Mouse (Mus musculus): Measurements from ENCODE around the gene Fbxo33. TPM values are rescaled to one million over a fixed set of nuclear protein-coding genes. Genes with fewer than 3 reads are reported as not detected.
"Not testable (repeated sequence)": the region's sequence is repeated elsewhere in the genome, so short reads cannot be mapped to it uniquely, and the experiment has no call there.

Fbxo33 gene
- polyA plus RNA-seq, 1 experiment from 2014 or later, result 3.9 TPM

- H3K9ac ChIP-seq (ENCODE audit: low read depth, low read length); H3K4me1 ChIP-seq (ENCODE audit: control insufficient read depth, insufficient read depth, low read length); H3K4me2 ChIP-seq (ENCODE audit: low read depth, low read length); H3K27ac ChIP-seq (ENCODE audit: low read length); H3K27me3 ChIP-seq (replicated peaks; ENCODE audit: control insufficient read depth, insufficient read depth, low read length); H3K4me3 ChIP-seq (ENCODE audit: low read length); H3K36me3 ChIP-seq (ENCODE audit: control insufficient read depth, insufficient read depth, low read length); H3K9me3 ChIP-seq (ENCODE audit: control insufficient read depth, low read length); ATAC-seq: not testable (repeated sequence)
- WGBS, result 88% methylated on average over 8 of the region's 8 CpGs
Observed at GRCm38 (mm10) chr12:59241031-59241430, 21.5 kb upstream of the Fbxo33 start.

DNA sequence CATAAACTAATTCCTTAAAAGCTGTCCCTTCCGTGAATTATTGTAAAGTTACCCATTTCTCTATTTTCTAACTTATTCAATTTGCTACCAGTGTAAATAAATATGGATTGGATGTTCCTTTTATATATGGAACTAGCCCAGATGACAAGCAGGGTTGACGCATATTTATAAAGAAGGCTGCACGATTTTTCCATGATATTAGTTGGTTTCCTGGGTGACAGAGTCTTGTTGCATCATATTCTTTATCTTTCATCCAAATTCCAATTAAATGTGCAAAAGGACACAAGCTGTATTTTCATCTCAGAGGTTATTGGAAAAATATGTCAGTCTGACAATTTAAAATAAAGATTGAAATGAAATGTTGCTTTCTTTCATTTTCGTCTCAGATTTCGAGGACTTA is 18.9 kb upstream of the Fbxo33 start:
- Histone ChIP-seq H3K4me1 (ENCODE audit: control insufficient read depth, insufficient read depth, low read length) (no peaks in the 10 kb centered on the region), H3K9me3 (ENCODE audit: control insufficient read depth, low read length) (no peaks in the 10 kb centered on the region), H3K27ac (ENCODE audit: low read length) (no peak overlapping the region), H3K4me3 (ENCODE audit: low read length) (no peak overlapping the region), H3K4me2 (ENCODE audit: low read depth, low read length) (no peak overlapping the region), H3K27me3 (replicated peaks; ENCODE audit: control insufficient read depth, insufficient read depth, low read length) (no peaks in the 10 kb centered on the region), H3K9ac (ENCODE audit: low read depth, low read length) (no peak overlapping the region), H3K36me3 (ENCODE audit: control insufficient read depth, insufficient read depth, low read length) (no peaks in the 10 kb centered on the region)
- no peak for ATAC-seq
- 85% methylated on average over 5 of the region's 5 CpGs for WGBS

DNA sequence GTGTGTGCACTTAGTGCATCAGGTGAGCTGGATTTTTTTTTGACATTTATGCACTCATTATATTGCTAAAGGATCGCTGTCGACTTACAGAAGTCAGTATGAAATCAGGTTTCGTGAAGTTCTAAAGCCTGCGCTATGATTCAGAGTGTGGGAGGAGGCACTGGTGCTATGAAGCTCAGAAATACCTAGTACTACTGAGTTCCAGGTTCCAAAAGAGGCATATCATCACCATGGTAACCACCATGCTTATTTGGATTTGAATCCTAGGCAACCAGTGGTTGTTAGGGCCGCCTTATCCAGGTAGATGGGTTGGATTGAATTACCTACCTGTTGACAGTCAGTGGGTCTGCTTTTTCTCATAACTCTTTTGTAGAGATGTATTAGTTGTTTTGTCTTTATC is 8.9 kb upstream of the Fbxo33 start:
- 81% methylated on average over 5 of the region's 5 CpGs for WGBS
- no peak for ATAC-seq

DNA sequence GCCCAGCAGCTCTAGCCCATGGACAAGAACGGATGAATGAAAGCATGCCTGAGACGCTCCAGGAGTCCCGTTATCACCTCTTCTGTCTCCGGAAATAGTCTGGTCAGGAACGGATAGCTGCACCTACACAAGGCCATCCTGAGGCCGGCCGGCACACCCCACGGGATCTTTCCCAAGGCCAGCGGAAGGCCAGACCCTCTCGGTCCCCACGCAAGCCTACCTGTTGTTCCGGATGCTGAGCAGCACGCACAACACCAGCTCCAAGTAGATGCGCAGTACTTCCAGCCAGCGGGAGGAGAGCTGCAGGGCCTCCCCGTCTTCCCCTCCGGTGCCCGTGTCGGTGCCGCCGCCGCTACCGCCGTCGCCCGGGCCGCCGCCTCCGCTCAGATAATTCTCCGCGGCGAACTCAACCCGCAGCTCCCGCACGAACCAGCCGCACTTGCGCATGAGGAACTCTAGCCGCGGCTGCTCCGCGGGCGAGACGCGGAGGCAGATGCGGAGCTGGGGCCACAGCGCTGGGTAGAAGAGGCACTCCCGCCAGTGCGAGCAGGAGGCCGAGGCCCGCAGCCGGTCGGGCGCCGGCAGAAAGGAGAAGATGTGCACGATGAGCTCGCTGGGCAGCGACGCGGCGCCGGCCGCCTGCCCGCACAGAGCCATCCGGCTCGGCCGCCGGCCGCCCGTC is 744 bp downstream of the Fbxo33 start:
- no peaks in the 10 kb centered on the region for H3K36me3 ChIP-seq (ENCODE audit: control insufficient read depth, insufficient read depth, low read length)
- under 1% methylated on average over 67 of the region's 69 CpGs for WGBS
- H3K4me1 ChIP-seq (ENCODE audit: control insufficient read depth, insufficient read depth, low read length), result peaks cover 9% of the 10 kb centered on the region; the same call in 1 of the 2 replicates
- peak; percentile 3 for ATAC-seq
- no peaks in the 10 kb centered on the region for H3K27me3 ChIP-seq (replicated peaks; ENCODE audit: control insufficient read depth, insufficient read depth, low read length)
- peak overlapping the region; percentile 87 for H3K4me3 ChIP-seq (ENCODE audit: low read length)
- H3K9me3 ChIP-seq (ENCODE audit: control insufficient read depth, low read length), result no peaks in the 10 kb centered on the region
- H3K27ac ChIP-seq (ENCODE audit: low read length), result peak overlapping the region; percentile 95
- peak overlapping the region; percentile 86 for H3K9ac ChIP-seq (ENCODE audit: low read depth, low read length)
- peak overlapping the region; percentile 83 for H3K4me2 ChIP-seq (ENCODE audit: low read depth, low read length)

More for the DNA sequence above, 8.9 kb upstream of the Fbxo33 start:
- H3K4me1 ChIP-seq (ENCODE audit: control insufficient read depth, insufficient read depth, low read length), result no peaks in the 10 kb centered on the region
- H3K27me3 ChIP-seq (replicated peaks; ENCODE audit: control insufficient read depth, insufficient read depth, low read length), result no peaks in the 10 kb centered on the region
- no peak overlapping the region for H3K4me3 ChIP-seq (ENCODE audit: low read length)
- no peak overlapping the region for H3K27ac ChIP-seq (ENCODE audit: low read length)
- no peaks in the 10 kb centered on the region for H3K9me3 ChIP-seq (ENCODE audit: control insufficient read depth, low read length)
- H3K9ac ChIP-seq (ENCODE audit: low read depth, low read length), result no peak overlapping the region
- H3K4me2 ChIP-seq (ENCODE audit: low read depth, low read length), result no peak overlapping the region
- H3K36me3 ChIP-seq (ENCODE audit: control insufficient read depth, insufficient read depth, low read length), result no peaks in the 10 kb centered on the region

GRCm38 (mm10) chr12:59217331-59217730 is 2.2 kb downstream of the Fbxo33 start:
- Histone ChIP-seq H3K4me2 (ENCODE audit: low read depth, low read length) (no peak overlapping the region), H3K4me3 (ENCODE audit: low read length) (no peak overlapping the region)
- 74% methylated on average over 3 of the region's 3 CpGs for WGBS

GRCm38 (mm10) chr12:59216676-59217266 is 2.8 kb downstream of the Fbxo33 start:
- no peak overlapping the region for H3K4me2 ChIP-seq (ENCODE audit: low read depth, low read length)
- H3K27me3 ChIP-seq (replicated peaks; ENCODE audit: control insufficient read depth, insufficient read depth, low read length), result no peaks in the 10 kb centered on the region
- H3K9me3 ChIP-seq (ENCODE audit: control insufficient read depth, low read length), result no peaks in the 10 kb centered on the region
- H3K4me3 ChIP-seq (ENCODE audit: low read length), result no peak overlapping the region
- no peak overlapping the region for H3K9ac ChIP-seq (ENCODE audit: low read depth, low read length)
- peaks cover 9% of the 10 kb centered on the region; the same call in 1 of the 2 replicates for H3K4me1 ChIP-seq (ENCODE audit: control insufficient read depth, insufficient read depth, low read length)
- no peak overlapping the region for H3K27ac ChIP-seq (ENCODE audit: low read length)
- WGBS, result 76% methylated on average over 6 of the region's 6 CpGs
- no peaks in the 10 kb centered on the region for H3K36me3 ChIP-seq (ENCODE audit: control insufficient read depth, insufficient read depth, low read length)
- no peak for ATAC-seq

More at GRCm38 (mm10) chr12:59217331-59217730, 2.2 kb downstream of the Fbxo33 start:
- no peaks in the 10 kb centered on the region for H3K36me3 ChIP-seq (ENCODE audit: control insufficient read depth, insufficient read depth, low read length)
- H3K9me3 ChIP-seq (ENCODE audit: control insufficient read depth, low read length), result no peaks in the 10 kb centered on the region
- ATAC-seq, result no peak
- H3K4me1 ChIP-seq (ENCODE audit: control insufficient read depth, insufficient read depth, low read length), result peaks cover 9% of the 10 kb centered on the region; the same call in 1 of the 2 replicates
- no peaks in the 10 kb centered on the region for H3K27me3 ChIP-seq (replicated peaks; ENCODE audit: control insufficient read depth, insufficient read depth, low read length)
- H3K27ac ChIP-seq (ENCODE audit: low read length), result no peak overlapping the region
- no peak overlapping the region for H3K9ac ChIP-seq (ENCODE audit: low read depth, low read length)

DNA sequence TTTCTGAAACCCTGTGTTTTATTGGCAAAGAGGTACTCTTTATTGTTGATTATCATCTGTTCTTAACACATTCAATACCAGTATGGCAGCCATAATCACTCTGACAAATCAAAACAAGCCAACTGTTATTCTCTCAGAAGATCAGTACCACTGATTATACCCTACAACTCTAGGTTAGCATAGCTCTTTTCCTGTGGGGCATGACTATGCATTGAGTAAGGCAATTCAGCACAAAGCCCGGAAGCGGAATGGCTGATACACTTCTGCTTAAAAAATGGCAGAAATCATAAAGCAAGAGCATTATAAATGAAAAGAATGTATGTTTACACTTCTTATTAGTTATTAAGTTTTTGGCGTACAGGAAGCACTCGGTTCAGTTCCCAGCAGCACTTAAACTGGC is 3.3 kb downstream of the Fbxo33 start:
- ATAC-seq, result no peak
- Histone ChIP-seq H3K4me2 (ENCODE audit: low read depth, low read length) (no peak overlapping the region), H3K4me1 (ENCODE audit: control insufficient read depth, insufficient read depth, low read length) (peaks cover 9% of the 10 kb centered on the region; the same call in 1 of the 2 replicates), H3K36me3 (ENCODE audit: control insufficient read depth, insufficient read depth, low read length) (no peaks in the 10 kb centered on the region), H3K27me3 (replicated peaks; ENCODE audit: control insufficient read depth, insufficient read depth, low read length) (no peaks in the 10 kb centered on the region), H3K4me3 (ENCODE audit: low read length) (no peak overlapping the region), H3K27ac (ENCODE audit: low read length) (no peak overlapping the region), H3K9ac (ENCODE audit: low read depth, low read length) (no peak overlapping the region), H3K9me3 (ENCODE audit: control insufficient read depth, low read length) (no peaks in the 10 kb centered on the region)
- 86% methylated on average over 4 of the region's 4 CpGs for WGBS

GRCm38 (mm10) chr12:59207814-59208213 is 11.7 kb downstream of the Fbxo33 start:
- Histone ChIP-seq H3K4me3 (ENCODE audit: low read length) (no peak overlapping the region), H3K4me1 (ENCODE audit: control insufficient read depth, insufficient read depth, low read length) (no peaks in the 10 kb centered on the region), H3K27ac (ENCODE audit: low read length) (no peak overlapping the region), H3K27me3 (replicated peaks; ENCODE audit: control insufficient read depth, insufficient read depth, low read length) (no peaks in the 10 kb centered on the region), H3K36me3 (ENCODE audit: control insufficient read depth, insufficient read depth, low read length) (no peaks in the 10 kb centered on the region), H3K9ac (ENCODE audit: low read depth, low read length) (no peak overlapping the region), H3K4me2 (ENCODE audit: low read depth, low read length) (no peak overlapping the region), H3K9me3 (ENCODE audit: control insufficient read depth, low read length) (no peaks in the 10 kb centered on the region)
- peak; percentile 98 for ATAC-seq
- WGBS, result 64% methylated on average over 1 of the region's 1 CpGs

- H3K9me3 ChIP-seq (ENCODE audit: control insufficient read depth, low read length), result no peaks in the 10 kb centered on the region
- H3K4me3 ChIP-seq (ENCODE audit: low read length), result no peak overlapping the region
- no peaks in the 10 kb centered on the region; the same call in 1 of the 2 replicates for H3K36me3 ChIP-seq (ENCODE audit: control insufficient read depth, insufficient read depth, low read length)
- no peak overlapping the region for H3K4me2 ChIP-seq (ENCODE audit: low read depth, low read length)
- H3K27me3 ChIP-seq (replicated peaks; ENCODE audit: control insufficient read depth, insufficient read depth, low read length), result no peaks in the 10 kb centered on the region
- H3K9ac ChIP-seq (ENCODE audit: low read depth, low read length), result no peak overlapping the region
- WGBS, result 82% methylated on average over 3 of the region's 3 CpGs
- ATAC-seq, result no peak
- H3K27ac ChIP-seq (ENCODE audit: low read length), result no peak overlapping the region
- H3K4me1 ChIP-seq (ENCODE audit: control insufficient read depth, insufficient read depth, low read length), result no peaks in the 10 kb centered on the region
Observed at GRCm38 (mm10) chr12:59207000-59207390, 12.5 kb downstream of the Fbxo33 start.

Measured in intestine, embryonic 16.5 days (tissue).